Mouse (Mus musculus) lung, embryonic 15.5 days (tissue): ENCODE results near the gene Tada1. TPM values are rescaled to one million over a fixed set of nuclear protein-coding genes. Genes with fewer than 3 reads are reported as not detected.
A peak's percentile ranks its signal among the peaks of the same experiment; 100 is the strongest.

ENCODE experiments used
- ATAC-seq: fragments of 200-750 bp; cut with Nextera tagmentation; 2 replicates; pipeline ENCODE4 v1.8.0; 2017; ENCODE audit warnings: moderate number of reproducible peaks, borderline replicate concordance; ENCODE audit not compliant: low FRiP score, low TSS enrichment; ENCODE audit errors: extremely low read depth
- H3K27ac ChIP-seq: fragments of 300-500 bp; sonication (generic); 2 replicates; pipeline ENCODE4 v1.5.1; 2015; ENCODE audit warnings: moderate library complexity, mild to moderate bottlenecking, inconsistent platforms
- H3K27me3 ChIP-seq: fragments of 300-500 bp; sonication (generic); 2 replicates; pipeline ENCODE4 v1.6.1; 2015; ENCODE audit warnings: inconsistent platforms
- H3K36me3 ChIP-seq: fragments of 300-500 bp; sonication (generic); 2 replicates; pipeline ENCODE4 v1.6.1; 2015; ENCODE audit warnings: inconsistent platforms
- H3K4me1 ChIP-seq: fragments of 300-500 bp; sonication (generic); 2 replicates; pipeline ENCODE4 v1.6.1; 2015; ENCODE audit warnings: inconsistent platforms
- H3K4me2 ChIP-seq: fragments of 300-500 bp; sonication (generic); 2 replicates; pipeline ENCODE4 v1.6.1; 2015; ENCODE audit warnings: inconsistent platforms, mild to moderate bottlenecking, moderate library complexity
- H3K4me3 ChIP-seq: fragments of 300-500 bp; sonication (generic); 2 replicates; pipeline ENCODE4 v1.5.1; 2015; ENCODE audit warnings: mild to moderate bottlenecking, inconsistent platforms
- H3K9ac ChIP-seq: fragments of 300-500 bp; sonication (generic); 2 replicates; pipeline ENCODE4 v1.6.1; 2015; ENCODE audit warnings: inconsistent platforms
- H3K9me3 ChIP-seq: fragments of 300-500 bp; sonication (generic); 2 replicates; pipeline ENCODE4 v1.6.1; 2016; ENCODE audit warnings: inconsistent platforms
- WGBS: fragments of 180-500 bp; shearing (Covaris S2); methylation state at CpG from one replicate; pipeline ENCODE4 v1.1.7; 2015; 5-methylcytosine and 5-hydroxymethylcytosine counted together
- polyA plus RNA-seq: library from polyadenylated mRNA; unstranded; fragments of >200 nt; fragmentation: Nextera tagmentation; extraction: Ambion mirVana; gene quantifications from 2 replicates; pipeline ENCODE4 v1.2.1, GENCODE M21; 2015

Tada1 gene
- polyA plus RNA-seq, 1 experiment from 2014 or later = 61.5 TPM

DNA sequence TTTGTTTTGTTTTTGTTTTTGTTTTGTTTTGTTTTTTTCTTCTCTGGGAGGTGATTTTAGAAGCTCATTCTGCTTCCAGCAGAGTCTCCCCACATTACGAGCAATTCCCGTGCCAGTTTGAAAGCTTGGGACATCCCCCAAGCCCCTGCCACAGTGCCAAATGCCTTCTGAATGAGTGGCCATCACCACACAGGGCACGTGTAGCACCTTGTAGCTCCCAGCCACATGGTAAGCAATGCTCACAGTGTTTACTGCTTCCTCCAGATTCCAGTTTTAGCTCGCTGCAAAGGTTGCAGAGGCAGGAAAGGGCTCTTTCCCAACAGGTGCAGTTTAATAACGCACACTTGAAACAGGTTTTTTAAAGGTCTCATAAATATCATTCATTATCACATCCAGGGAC is 18.0 kb upstream of the Tada1 start:
- Histone ChIP-seq H3K4me1 (no peaks in the 10 kb centered on the region), H3K9me3 (no peaks in the 10 kb centered on the region), H3K4me3 (no peak overlapping the region), H3K9ac (no peak overlapping the region), H3K27ac (no peak overlapping the region), H3K27me3 (no peaks in the 10 kb centered on the region), H3K36me3 (no peaks in the 10 kb centered on the region), H3K4me2 (no peak overlapping the region)
- 75% methylated on average over 5 of the region's 5 CpGs for WGBS
- no peak for ATAC-seq

DNA sequence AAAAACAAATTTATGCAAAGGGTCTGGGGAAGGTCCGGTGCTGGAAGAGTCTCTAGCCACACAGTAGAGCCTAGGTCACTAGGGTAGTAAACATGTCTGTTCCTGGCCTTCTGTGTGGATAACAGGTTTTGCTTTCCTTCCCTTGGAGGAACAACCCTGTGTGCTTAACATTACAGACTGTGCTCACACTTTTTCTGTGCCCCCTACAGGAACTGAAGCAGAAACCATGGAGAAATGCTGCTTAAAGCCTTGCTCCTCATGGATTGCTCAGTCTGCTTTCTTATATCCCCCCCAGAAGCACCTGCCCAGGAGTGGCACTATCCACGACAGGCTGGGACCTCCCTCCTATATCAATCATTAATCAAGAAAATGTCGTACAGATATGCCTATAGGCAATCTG is 17.1 kb upstream of the Tada1 start:
- ATAC-seq = no peak
- H3K4me2 ChIP-seq = no peak overlapping the region
- no peaks in the 10 kb centered on the region for H3K36me3 ChIP-seq
- H3K4me1 ChIP-seq = no peaks in the 10 kb centered on the region
- no peaks in the 10 kb centered on the region for H3K27me3 ChIP-seq
- H3K4me3 ChIP-seq = no peak overlapping the region
- no peak overlapping the region for H3K9ac ChIP-seq
- WGBS = 45% methylated on average over 3 of the region's 3 CpGs
- 0 out of 2 replicates have a peak overlapping the region, but pooled peaks have one; percentile 24 for H3K27ac ChIP-seq
- H3K9me3 ChIP-seq = no peaks in the 10 kb centered on the region

DNA sequence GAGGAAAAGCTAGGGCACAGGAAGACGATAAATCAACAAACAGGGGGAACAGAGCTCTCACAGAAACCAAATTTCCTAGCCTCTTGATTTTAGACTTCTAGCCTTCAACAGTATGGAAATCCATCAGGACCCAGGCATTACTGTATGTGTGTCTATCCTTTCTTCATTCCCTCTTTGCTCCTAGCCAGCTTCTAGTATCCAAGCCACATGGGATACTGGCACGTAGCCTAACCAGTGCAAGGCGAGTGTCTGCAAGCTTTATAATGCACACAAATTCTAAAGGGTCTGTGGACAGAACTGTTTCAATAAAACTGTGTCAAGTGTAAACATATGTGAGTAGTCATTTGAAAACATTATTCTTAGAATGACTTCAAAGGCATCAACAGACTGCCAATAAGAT is 16.2 kb upstream of the Tada1 start:
- H3K4me3 ChIP-seq = no peak overlapping the region
- no peaks in the 10 kb centered on the region for H3K9me3 ChIP-seq
- no peak overlapping the region for H3K27ac ChIP-seq
- 51% methylated on average over 3 of the region's 3 CpGs for WGBS
- no peaks in the 10 kb centered on the region for H3K27me3 ChIP-seq
- H3K4me2 ChIP-seq = no peak overlapping the region
- no peaks in the 10 kb centered on the region for H3K36me3 ChIP-seq
- ATAC-seq = peak; percentile 85
- H3K9ac ChIP-seq = no peak overlapping the region
- H3K4me1 ChIP-seq = no peaks in the 10 kb centered on the region

DNA sequence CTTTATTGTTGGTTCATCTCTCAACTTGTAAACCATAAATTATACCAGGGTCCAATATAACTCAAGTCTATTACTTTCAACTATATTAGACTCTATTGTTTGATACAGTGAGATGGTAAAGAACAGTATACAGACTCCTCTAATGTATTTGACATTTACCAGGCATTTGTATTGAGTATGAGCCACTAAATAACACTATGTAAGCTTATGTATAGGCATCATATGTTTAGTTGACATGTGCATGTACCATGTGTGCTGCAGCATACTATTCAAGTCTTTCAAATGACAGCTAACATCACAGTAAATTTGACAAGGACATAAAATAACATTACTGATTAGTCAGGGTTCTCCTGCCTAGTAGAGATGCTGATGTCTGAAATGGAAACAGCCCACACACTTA is 15.8 kb upstream of the Tada1 start:
- no peaks in the 10 kb centered on the region for H3K36me3 ChIP-seq
- H3K9ac ChIP-seq = no peak overlapping the region
- H3K27ac ChIP-seq = no peak overlapping the region
- H3K4me1 ChIP-seq = no peaks in the 10 kb centered on the region
- H3K4me3 ChIP-seq = no peak overlapping the region
- no peaks in the 10 kb centered on the region for H3K27me3 ChIP-seq
- ATAC-seq = 0 out of 2 replicates have a peak, but pooled peaks have one; percentile 11
- H3K9me3 ChIP-seq = no peaks in the 10 kb centered on the region
- no peak overlapping the region for H3K4me2 ChIP-seq

DNA sequence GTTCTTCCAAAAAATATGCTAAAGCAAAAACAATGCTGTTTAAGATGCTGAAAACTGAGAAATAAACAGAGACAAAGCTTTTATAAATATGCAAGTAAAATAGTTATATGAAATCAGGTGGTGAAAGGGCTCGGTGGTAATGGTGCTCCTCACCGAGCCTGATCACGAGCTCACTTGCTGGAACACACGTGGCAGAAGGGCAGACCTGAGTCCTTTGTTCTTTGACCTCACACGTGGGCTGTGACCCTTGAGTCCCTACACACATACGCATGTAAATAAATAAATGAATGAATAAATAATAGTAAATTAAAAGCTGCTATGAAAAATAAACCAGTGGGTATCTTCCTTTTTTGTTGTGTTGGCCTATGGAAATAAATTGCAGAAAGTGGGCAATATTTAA is 1.7 kb upstream of the Tada1 start:
- Histone ChIP-seq H3K27me3 (no peaks in the 10 kb centered on the region), H3K27ac (no peak overlapping the region), H3K9ac (no peak overlapping the region), H3K4me3 (no peak overlapping the region), H3K36me3 (no peaks in the 10 kb centered on the region), H3K9me3 (no peaks in the 10 kb centered on the region), H3K4me2 (no peak overlapping the region), H3K4me1 (peaks cover 13% of the 10 kb centered on the region)
- no peak for ATAC-seq
- 70% methylated on average over 6 of the region's 6 CpGs for WGBS

- Histone ChIP-seq H3K36me3 (peaks cover 9% of the 10 kb centered on the region), H3K9ac (peak overlapping the region; percentile 99), H3K27me3 (no peaks in the 10 kb centered on the region), H3K9me3 (no peaks in the 10 kb centered on the region), H3K4me3 (peak overlapping the region; percentile 92), H3K4me1 (peaks cover 13% of the 10 kb centered on the region), H3K27ac (peak overlapping the region; percentile 82), H3K4me2 (peak overlapping the region; percentile 75)
- no peak for ATAC-seq
- 2% methylated on average over 21 of the region's 21 CpGs for WGBS
Observed at GRCm38 (mm10) chr1:166378431-166379012, 375 bp upstream of the Tada1 start.

DNA sequence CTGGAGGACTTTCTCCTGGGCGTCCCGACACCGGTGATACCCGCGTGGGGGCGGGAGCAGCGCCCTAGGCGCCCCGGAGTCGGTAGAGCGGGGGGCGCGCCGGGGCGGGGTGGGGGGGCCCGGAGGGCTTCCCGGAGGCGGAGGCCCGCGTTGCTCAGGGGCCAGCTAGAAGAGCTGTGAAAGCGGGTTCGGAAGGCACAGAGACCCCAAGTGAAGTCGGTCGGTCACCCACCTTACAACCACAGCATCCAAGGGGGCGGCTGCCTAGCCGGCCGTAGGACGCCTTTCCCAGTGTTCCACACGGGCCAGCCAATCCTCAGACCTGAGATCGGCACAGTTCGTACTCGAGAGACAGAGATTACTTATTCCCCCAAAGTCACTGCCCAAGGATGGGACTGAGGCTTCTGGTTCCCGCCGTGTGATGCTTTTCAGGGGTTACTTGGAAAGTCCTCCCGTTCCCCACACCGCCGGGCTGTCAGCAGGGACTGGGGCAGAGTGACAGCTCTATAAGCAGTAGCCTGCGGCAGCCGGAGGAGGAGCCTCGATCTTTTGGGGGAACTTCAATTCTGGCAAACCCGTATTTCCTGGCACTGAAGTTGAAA is 834 bp downstream of the Tada1 start:
- peak overlapping the region; percentile 91 for H3K27ac ChIP-seq
- H3K4me2 ChIP-seq = peak overlapping the region; percentile 75
- peak; percentile 46; the same call in 1 of the 2 replicates for ATAC-seq
- no peaks in the 10 kb centered on the region for H3K9me3 ChIP-seq
- WGBS = under 1% methylated on average over 37 of the region's 41 CpGs
- H3K9ac ChIP-seq = peak overlapping the region; percentile 99
- peaks cover 20% of the 10 kb centered on the region for H3K36me3 ChIP-seq
- peaks cover 13% of the 10 kb centered on the region for H3K4me1 ChIP-seq
- H3K27me3 ChIP-seq = no peaks in the 10 kb centered on the region
- H3K4me3 ChIP-seq = peak overlapping the region; percentile 92

DNA sequence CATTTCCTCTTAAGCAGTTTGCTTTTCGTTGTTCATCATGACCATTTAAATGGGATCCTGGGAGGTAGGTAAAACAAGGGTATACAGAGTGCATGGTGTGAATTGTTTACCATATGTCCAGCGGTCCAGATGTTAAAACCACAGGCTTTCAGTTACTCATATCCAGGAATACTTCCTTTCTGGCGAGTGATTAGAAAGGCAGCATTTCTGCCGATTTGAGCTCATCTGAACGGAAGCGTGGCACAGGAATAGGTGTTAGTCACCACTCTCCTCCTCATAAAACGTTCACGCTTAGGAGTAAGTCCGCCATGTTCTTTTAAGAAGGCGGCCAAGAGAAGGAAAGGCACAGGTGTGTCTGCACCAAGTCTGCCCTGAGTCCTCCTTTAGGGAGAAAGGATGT is 2.4 kb downstream of the Tada1 start:
- peak overlapping the region; percentile 75; the same call in 1 of the 2 replicates for H3K4me2 ChIP-seq
- no peak for ATAC-seq
- no peaks in the 10 kb centered on the region for H3K9me3 ChIP-seq
- no peaks in the 10 kb centered on the region for H3K27me3 ChIP-seq
- H3K4me3 ChIP-seq = no peak overlapping the region
- H3K4me1 ChIP-seq = peaks cover 13% of the 10 kb centered on the region
- peaks cover 35% of the 10 kb centered on the region for H3K36me3 ChIP-seq
- WGBS = 77% methylated on average over 10 of the region's 10 CpGs
- H3K27ac ChIP-seq = no peak overlapping the region
- 0 out of 2 replicates have a peak overlapping the region, but pooled peaks have one; percentile 99 for H3K9ac ChIP-seq

DNA sequence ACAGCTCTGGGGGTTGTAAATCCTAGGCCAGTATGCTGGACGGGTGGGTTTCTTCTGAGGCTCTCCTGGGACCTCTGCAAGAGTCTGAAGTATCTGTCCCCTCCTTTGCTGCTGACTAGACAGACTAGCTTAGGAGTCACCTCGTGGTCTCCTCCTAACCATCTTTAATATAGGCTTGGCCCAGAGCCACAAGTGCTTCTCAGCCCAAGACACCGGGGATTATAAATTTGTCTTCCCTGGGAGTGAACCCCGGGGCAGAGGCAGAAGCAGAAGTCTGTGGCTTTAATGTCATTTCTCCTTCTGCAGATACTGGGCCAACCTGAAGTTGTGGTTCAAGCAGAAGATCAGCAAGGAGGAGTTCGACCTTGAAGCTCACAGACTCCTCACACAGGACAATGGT is 2.9 kb downstream of the Tada1 start:
- WGBS = 56% methylated on average over 5 of the region's 5 CpGs
- peaks cover 13% of the 10 kb centered on the region for H3K4me1 ChIP-seq
- no peak overlapping the region for H3K9ac ChIP-seq
- H3K9me3 ChIP-seq = no peaks in the 10 kb centered on the region
- H3K36me3 ChIP-seq = peaks cover 39% of the 10 kb centered on the region
- H3K27me3 ChIP-seq = no peaks in the 10 kb centered on the region
- H3K4me3 ChIP-seq = no peak overlapping the region
- 0 out of 2 replicates have a peak overlapping the region, but pooled peaks have one; percentile 75 for H3K4me2 ChIP-seq
- no peak overlapping the region for H3K27ac ChIP-seq
- no peak for ATAC-seq

DNA sequence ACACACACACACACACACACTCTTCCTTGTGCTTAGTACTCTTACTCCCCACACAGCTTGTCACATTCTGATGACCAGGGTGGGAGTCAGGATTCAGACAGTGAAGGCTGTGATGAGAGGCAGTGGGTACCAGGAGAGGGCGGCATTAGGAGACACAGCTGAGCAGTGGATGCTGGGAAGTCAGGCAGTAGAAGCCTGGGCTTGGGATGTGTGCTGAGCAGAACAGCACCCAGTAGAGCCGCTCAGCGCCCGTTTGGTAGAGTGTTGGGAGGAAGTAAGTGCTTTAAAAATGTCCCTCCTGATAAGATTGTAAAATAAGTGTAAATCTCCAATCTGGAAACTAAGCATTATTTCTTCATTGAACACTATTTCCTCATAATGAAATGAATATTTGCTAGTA is 3.7 kb downstream of the Tada1 start:
- WGBS = 91% methylated on average over 4 of the region's 4 CpGs
- H3K27me3 ChIP-seq = no peaks in the 10 kb centered on the region
- H3K4me1 ChIP-seq = peaks cover 13% of the 10 kb centered on the region
- H3K27ac ChIP-seq = no peak overlapping the region
- H3K9me3 ChIP-seq = no peaks in the 10 kb centered on the region
- H3K4me3 ChIP-seq = no peak overlapping the region
- ATAC-seq = no peak
- no peak overlapping the region for H3K9ac ChIP-seq
- H3K4me2 ChIP-seq = no peak overlapping the region
- H3K36me3 ChIP-seq = peaks cover 47% of the 10 kb centered on the region

- peaks cover 8% of the 10 kb centered on the region for H3K4me1 ChIP-seq
- no peak overlapping the region for H3K4me3 ChIP-seq
- 94% methylated on average over 10 of the region's 10 CpGs for whole genome bisulfite sequencing
Observed at GRCm38 (mm10) chr1:166384614-166385013, 5.7 kb downstream of the Tada1 start.

GRCm38 (mm10) chr1:166385431-166385830 is 6.5 kb downstream of the Tada1 start:
- Histone ChIP-seq H3K4me2 (no peak overlapping the region), H3K36me3 (peaks cover 73% of the 10 kb centered on the region), H3K27me3 (no peaks in the 10 kb centered on the region), H3K4me1 (peaks cover 6% of the 10 kb centered on the region), H3K4me3 (no peak overlapping the region), H3K27ac (no peak overlapping the region), H3K9ac (no peak overlapping the region), H3K9me3 (no peaks in the 10 kb centered on the region)
- ATAC-seq = no peak
- WGBS = 87% methylated on average over 5 of the region's 5 CpGs

More at GRCm38 (mm10) chr1:166384614-166385013, 5.7 kb downstream of the Tada1 start:
- ATAC-seq = no peak
- peaks cover 67% of the 10 kb centered on the region for H3K36me3 ChIP-seq
- no peak overlapping the region for H3K27ac ChIP-seq
- H3K9me3 ChIP-seq = no peaks in the 10 kb centered on the region
- H3K27me3 ChIP-seq = no peaks in the 10 kb centered on the region
- H3K9ac ChIP-seq = no peak overlapping the region
- H3K4me2 ChIP-seq = no peak overlapping the region
